Mouse (Mus musculus) midbrain, embryonic 13.5 days (tissue): Measurements from ENCODE around the gene Tubb1. TPM values are rescaled to one million over a fixed set of nuclear protein-coding genes. Genes with fewer than 3 reads are reported as not detected.

Experiments used
- ATAC-seq: fragments of 200-750 bp; cut with Nextera tagmentation; 2 replicates; pipeline ENCODE4 v1.8.0; 2017; ENCODE audit warnings: mild to moderate bottlenecking, moderate TSS enrichment, moderate library complexity
- H3K27ac ChIP-seq: fragments of 300-500 bp; sonication (generic); 2 replicates; pipeline ENCODE4 v1.5.1; 2015; ENCODE audit warnings: inconsistent platforms, mild to moderate bottlenecking, moderate library complexity
- H3K27me3 ChIP-seq: fragments of 300-500 bp; sonication (generic); 2 replicates; pipeline ENCODE4 v1.6.1; 2015; ENCODE audit warnings: mild to moderate bottlenecking, inconsistent platforms
- H3K36me3 ChIP-seq: fragments of 300-500 bp; sonication (generic); 2 replicates; pipeline ENCODE4 v1.6.1; 2015; ENCODE audit warnings: mild to moderate bottlenecking, inconsistent platforms
- H3K4me1 ChIP-seq: fragments of 300-500 bp; sonication (generic); replicated peaks from 2 replicates; pipeline ENCODE4 v1.6.1; 2015; ENCODE audit warnings: inconsistent platforms
- H3K4me2 ChIP-seq: fragments of 300-500 bp; sonication (generic); replicated peaks from 2 replicates; pipeline ENCODE4 v1.6.1; 2015; ENCODE audit warnings: moderate library complexity, mild to moderate bottlenecking, inconsistent platforms
- H3K4me3 ChIP-seq: fragments of 300-500 bp; sonication (generic); replicated peaks from 2 replicates; pipeline ENCODE4 v1.5.1; 2015; ENCODE audit warnings: mild to moderate bottlenecking, inconsistent platforms
- H3K9ac ChIP-seq: fragments of 300-500 bp; sonication (generic); replicated peaks from 2 replicates; pipeline ENCODE4 v1.6.1; 2015; ENCODE audit warnings: mild to moderate bottlenecking, inconsistent platforms
- H3K9me3 ChIP-seq: fragments of 300-500 bp; sonication (generic); 2 replicates; pipeline ENCODE4 v1.6.1; 2016; ENCODE audit warnings: mild to moderate bottlenecking, inconsistent platforms
- WGBS: fragments of 180-500 bp; shearing (Covaris S2); methylation state at CpG from one replicate; pipeline ENCODE4 v1.1.7; 2015; 5-methylcytosine and 5-hydroxymethylcytosine counted together
- polyA plus RNA-seq: library from polyadenylated mRNA; unstranded; fragments of >200 nt; fragmentation: Nextera tagmentation; extraction: Ambion mirVana; gene quantifications from 2 replicates; pipeline ENCODE4 v1.2.1, GENCODE M21; 2015

Tubb1 gene
- polyA plus RNA-seq, result 0.98 and 1.5 TPM in 2 replicates

GRCm38 (mm10) chr2:174450353-174450752 lies at the start of gene Tubb1:
Tubb1 (plus strand) TSS chr2:174450695.
- H3K4me3 ChIP-seq, result no peak within 1 kb of the TSS
- no peak within 1 kb of the TSS for H3K4me2 ChIP-seq
- no peaks in the 10 kb centered on the region for H3K9me3 ChIP-seq
- 80% methylated on average over 4 of the region's 4 CpGs for WGBS
- H3K36me3 ChIP-seq, result no peaks in the 10 kb centered on the region
- ATAC-seq, result no peak
- no peak within 1 kb of the TSS for H3K27ac ChIP-seq
- H3K4me1 ChIP-seq, result no peaks in the 10 kb centered on the region
- no peaks in the 10 kb centered on the region for H3K27me3 ChIP-seq
- H3K9ac ChIP-seq, result no peak within 1 kb of the TSS

- Histone ChIP-seq H3K27me3 (no peaks in the 10 kb centered on the region), H3K4me3 (no peak overlapping the region), H3K27ac (no peak overlapping the region), H3K9ac (no peak overlapping the region), H3K36me3 (no peaks in the 10 kb centered on the region), H3K4me2 (no peak overlapping the region), H3K9me3 (no peaks in the 10 kb centered on the region), H3K4me1 (no peaks in the 10 kb centered on the region)
- WGBS, result 32% methylated on average over 2 of the region's 2 CpGs
- ATAC-seq, result no peak
These were observed 40.3 kb upstream of the Tubb1 start for GRCm38 (mm10) chr2:174410222-174410621.

GRCm38 (mm10) chr2:174413127-174413526 lies 37.4 kb upstream of the Tubb1 start:
- H3K27ac ChIP-seq, result no peak overlapping the region
- no peaks in the 10 kb centered on the region for H3K9me3 ChIP-seq
- no peak for ATAC-seq
- H3K9ac ChIP-seq, result no peak overlapping the region
- no peak overlapping the region for H3K4me2 ChIP-seq
- no peak overlapping the region for H3K4me3 ChIP-seq
- H3K4me1 ChIP-seq, result peaks cover 14% of the 10 kb centered on the region
- 81% methylated on average over 7 of the region's 7 CpGs for WGBS
- no peaks in the 10 kb centered on the region for H3K36me3 ChIP-seq
- H3K27me3 ChIP-seq, result no peaks in the 10 kb centered on the region

DNA sequence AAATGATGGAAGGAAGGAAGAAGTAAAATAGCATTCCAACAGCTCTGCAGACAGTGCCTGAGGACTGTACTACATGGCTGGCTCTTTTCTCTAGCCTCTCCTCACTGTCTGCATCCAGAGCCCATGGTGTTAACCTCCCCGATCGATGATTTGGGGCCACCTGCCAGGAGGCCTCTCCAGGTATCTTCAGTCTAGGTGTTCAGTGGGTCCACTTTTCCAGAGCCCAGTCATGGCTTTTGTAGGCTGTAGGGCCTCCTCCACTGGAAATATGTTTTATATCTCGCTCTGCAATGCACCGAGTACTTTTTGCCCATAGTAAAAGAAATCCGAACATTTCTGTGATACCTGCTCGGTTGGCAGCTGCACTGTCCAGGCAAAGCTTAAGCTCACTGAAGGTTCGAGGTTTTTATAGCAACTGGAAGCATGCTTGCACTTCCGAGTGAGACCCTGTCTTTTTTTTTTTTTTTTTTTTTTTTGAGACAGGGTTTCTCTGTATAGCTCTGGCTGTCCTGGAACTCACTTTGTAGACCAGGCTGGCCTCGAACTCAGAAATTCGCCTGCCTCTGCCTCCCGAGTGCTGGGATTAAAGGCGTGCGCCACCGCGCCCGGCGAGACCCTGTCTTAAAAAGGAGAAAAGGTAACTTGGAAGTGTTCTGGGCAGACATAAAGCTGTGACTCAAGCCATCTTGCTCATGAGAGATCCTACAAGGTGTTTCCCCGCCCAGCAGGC lies 35.3 kb upstream of the Tubb1 start:
- no peak for ATAC-seq
- peaks cover 9% of the 10 kb centered on the region for H3K36me3 ChIP-seq
- H3K9ac ChIP-seq, result no peak overlapping the region
- no peaks in the 10 kb centered on the region for H3K27me3 ChIP-seq
- H3K9me3 ChIP-seq, result no peaks in the 10 kb centered on the region
- 49% methylated on average over 18 of the region's 18 CpGs for WGBS
- no peak overlapping the region for H3K27ac ChIP-seq
- H3K4me1 ChIP-seq, result peaks cover 16% of the 10 kb centered on the region
- H3K4me3 ChIP-seq, result peak overlapping the region; percentile 82
- H3K4me2 ChIP-seq, result peak overlapping the region; percentile 61

GRCm38 (mm10) chr2:174415731-174416310 lies 34.7 kb upstream of the Tubb1 start, which contains the start of gene Nelfcd:
Nelfcd (plus strand) TSS chr2:174415804.
- Histone ChIP-seq H3K27ac (no peak within 1 kb of the TSS), H3K4me1 (peaks cover 16% of the 10 kb centered on the region), H3K4me3 (peak within 1 kb of the TSS; percentile 82), H3K36me3 (peaks cover 15% of the 10 kb centered on the region), H3K27me3 (no peaks in the 10 kb centered on the region), H3K9me3 (no peaks in the 10 kb centered on the region), H3K9ac (peak within 1 kb of the TSS; percentile 86), H3K4me2 (peak within 1 kb of the TSS; percentile 61)
- peak; percentile 91 for ATAC-seq
- under 1% methylated on average over 40 of the region's 40 CpGs for WGBS

DNA sequence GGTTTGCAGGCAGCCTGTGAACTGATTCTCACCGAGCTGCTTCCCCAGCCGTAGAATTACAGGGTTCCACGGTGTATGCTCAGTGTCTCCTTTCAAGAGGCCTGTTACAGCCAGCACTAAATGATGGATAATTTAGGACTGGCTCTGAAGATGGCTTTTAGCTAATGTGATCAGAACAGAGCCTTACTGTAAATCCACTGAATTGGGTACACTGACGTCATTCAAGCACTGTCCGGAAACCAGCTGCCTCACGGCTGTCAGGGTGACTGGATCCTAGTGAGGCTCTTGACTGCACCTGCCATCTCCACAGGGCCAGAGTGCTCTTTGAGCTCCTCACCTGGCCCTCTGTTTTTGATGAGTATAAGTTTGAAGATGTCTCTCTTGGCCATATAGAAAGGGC lies 29.4 kb upstream of the Tubb1 start:
- H3K4me3 ChIP-seq, result no peak overlapping the region
- no peak overlapping the region for H3K4me2 ChIP-seq
- H3K9ac ChIP-seq, result no peak overlapping the region
- no peak overlapping the region for H3K27ac ChIP-seq
- H3K9me3 ChIP-seq, result no peaks in the 10 kb centered on the region
- 91% methylated on average over 6 of the region's 6 CpGs for WGBS
- ATAC-seq, result no peak
- peaks cover 15% of the 10 kb centered on the region for H3K4me1 ChIP-seq
- peaks cover 67% of the 10 kb centered on the region for H3K36me3 ChIP-seq
- H3K27me3 ChIP-seq, result no peaks in the 10 kb centered on the region

DNA sequence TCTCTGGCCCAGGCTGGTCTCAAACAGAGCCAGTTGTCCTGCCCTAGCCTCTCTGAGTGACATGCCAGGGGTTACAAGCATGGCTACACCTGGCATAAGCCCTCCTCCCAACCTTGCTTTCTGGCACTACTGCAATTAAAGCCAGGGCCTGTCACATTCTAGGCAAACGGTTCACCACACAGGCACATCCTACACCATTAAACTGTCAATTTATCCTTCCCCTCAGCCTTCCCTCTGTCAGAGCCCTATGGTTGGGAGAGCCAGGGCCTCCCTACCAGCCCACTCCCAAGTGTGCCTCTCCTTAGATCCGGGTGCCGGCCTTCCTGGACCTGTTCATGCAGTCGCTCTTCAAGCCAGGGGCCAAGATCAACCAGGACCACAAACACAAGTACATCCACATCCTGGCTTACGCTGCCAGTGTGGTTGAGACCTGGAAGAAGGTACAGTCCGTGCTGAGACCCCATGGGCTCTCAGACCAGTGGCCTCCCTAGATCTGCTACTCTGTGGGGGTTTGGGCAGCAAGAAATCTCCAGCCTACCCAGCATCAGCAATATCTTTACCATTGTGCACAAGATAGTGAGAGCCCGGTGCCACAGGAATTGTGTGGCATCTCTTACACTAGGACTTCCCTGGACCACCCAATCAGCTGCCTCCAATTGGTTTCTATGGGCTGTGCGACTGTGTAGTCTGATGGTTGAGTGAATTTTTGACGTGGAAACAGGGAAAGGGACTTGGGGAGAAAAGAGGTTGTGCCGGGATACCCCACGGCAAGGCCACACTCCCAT lies 26.0 kb upstream of the Tubb1 start:
- Histone ChIP-seq H3K36me3 (peaks cover 94% of the 10 kb centered on the region), H3K9me3 (no peaks in the 10 kb centered on the region), H3K9ac (no peak overlapping the region), H3K4me2 (no peak overlapping the region), H3K27me3 (no peaks in the 10 kb centered on the region), H3K4me1 (peaks cover 3% of the 10 kb centered on the region; the same call in 1 of the 2 replicates), H3K4me3 (no peak overlapping the region), H3K27ac (no peak overlapping the region)
- ATAC-seq, result no peak
- 93% methylated on average over 11 of the region's 11 CpGs for WGBS

- peaks cover 3% of the 10 kb centered on the region; the same call in 1 of the 2 replicates for H3K4me1 ChIP-seq
- H3K27ac ChIP-seq, result no peak overlapping the region
- H3K36me3 ChIP-seq, result peaks cover 70% of the 10 kb centered on the region
- H3K9ac ChIP-seq, result no peak overlapping the region
- H3K27me3 ChIP-seq, result no peaks in the 10 kb centered on the region
- WGBS, result 96% methylated on average over 12 of the region's 12 CpGs
- no peak overlapping the region for H3K4me2 ChIP-seq
- H3K9me3 ChIP-seq, result no peaks in the 10 kb centered on the region
- ATAC-seq, result no peak
- no peak overlapping the region for H3K4me3 ChIP-seq
These were observed 23.6 kb upstream of the Tubb1 start for GRCm38 (mm10) chr2:174426856-174427255.

DNA sequence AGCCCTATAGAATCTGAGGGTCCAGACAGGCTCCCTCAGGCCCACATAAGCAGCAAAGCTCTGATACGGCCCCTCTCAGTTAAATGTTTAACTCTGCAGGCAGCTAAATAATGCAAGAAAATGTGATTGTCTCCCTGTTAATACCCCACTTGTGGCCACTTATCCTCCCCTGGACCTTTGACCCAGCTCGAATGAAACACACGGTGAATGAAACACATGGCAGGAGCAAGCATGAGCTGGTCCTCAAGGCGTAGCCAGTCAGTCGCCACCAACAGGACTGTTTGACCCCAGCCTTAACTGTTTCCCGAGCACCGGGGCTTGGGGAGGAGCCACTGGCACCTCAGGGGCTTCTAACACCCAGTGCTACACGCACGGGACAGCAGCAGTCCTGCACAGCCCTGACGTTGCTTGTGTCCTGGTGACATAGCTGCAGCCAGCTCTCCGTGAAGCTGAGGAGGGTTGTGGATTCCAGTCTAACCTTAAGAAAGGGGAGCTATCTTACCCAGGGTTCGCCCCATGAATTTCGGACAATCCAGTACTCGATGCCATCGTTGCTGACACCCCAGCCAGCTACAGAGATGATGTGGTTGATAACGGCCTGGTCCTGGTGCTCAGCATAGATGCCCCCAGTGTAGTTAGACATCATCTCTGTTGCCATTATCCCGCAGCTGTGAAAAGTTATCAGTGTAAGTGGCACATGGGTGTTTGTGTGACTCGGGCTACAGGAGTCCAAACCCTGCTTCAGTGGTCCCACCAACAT lies 22.2 kb upstream of the Tubb1 start:
- ATAC-seq, result no peak
- Histone ChIP-seq H3K27me3 (no peaks in the 10 kb centered on the region), H3K9ac (no peak overlapping the region), H3K27ac (no peak overlapping the region), H3K4me1 (peaks cover 3% of the 10 kb centered on the region; the same call in 1 of the 2 replicates), H3K36me3 (peaks cover 59% of the 10 kb centered on the region), H3K9me3 (no peaks in the 10 kb centered on the region), H3K4me3 (no peak overlapping the region), H3K4me2 (no peak overlapping the region)
- 74% methylated on average over 18 of the region's 18 CpGs for WGBS

GRCm38 (mm10) chr2:174428996-174429591 lies 21.4 kb upstream of the Tubb1 start:
- peaks cover 53% of the 10 kb centered on the region for H3K36me3 ChIP-seq
- 74% methylated on average over 10 of the region's 10 CpGs for WGBS

GRCm38 (mm10) chr2:174434943-174435342 lies 15.6 kb upstream of the Tubb1 start:
- Histone ChIP-seq H3K4me1 (peaks cover 29% of the 10 kb centered on the region), H3K27ac (no peak overlapping the region), H3K9ac (no peak overlapping the region), H3K36me3 (peaks cover 8% of the 10 kb centered on the region; the same call in 1 of the 2 replicates), H3K9me3 (no peaks in the 10 kb centered on the region), H3K27me3 (no peaks in the 10 kb centered on the region), H3K4me3 (no peak overlapping the region), H3K4me2 (no peak overlapping the region)
- ATAC-seq, result no peak
- WGBS, result 98% methylated on average over 9 of the region's 9 CpGs

More at GRCm38 (mm10) chr2:174428996-174429591, 21.4 kb upstream of the Tubb1 start:
- H3K9me3 ChIP-seq, result no peaks in the 10 kb centered on the region
- H3K9ac ChIP-seq, result no peak overlapping the region
- H3K27me3 ChIP-seq, result no peaks in the 10 kb centered on the region
- no peak overlapping the region for H3K27ac ChIP-seq
- peak; percentile 72 for ATAC-seq
- H3K4me2 ChIP-seq, result no peak overlapping the region
- H3K4me3 ChIP-seq, result no peak overlapping the region
- H3K4me1 ChIP-seq, result peaks cover 3% of the 10 kb centered on the region; the same call in 1 of the 2 replicates
